Mouse (Mus musculus): Measurements from ENCODE around the gene Map6. TPM values are rescaled to one million over a fixed set of nuclear protein-coding genes. Genes with fewer than 3 reads are reported as not detected.

Map6 gene
- polyA plus RNA-seq, 1 experiment = 0.12 TPM

- H3K9me3 ChIP-seq = peaks cover 1% of the 10 kb centered on the region; the same call in 1 of the 2 replicates
- no peak overlapping the region for H3K4me3 ChIP-seq (replicated peaks)
- H3K27me3 ChIP-seq (replicated peaks) = peaks cover 75% of the 10 kb centered on the region
- TF ChIP-seq FLI1 (IDR thresholded peaks at IDR 0.05; ENCODE audit: low read length) (no peak), GATA1 (IDR thresholded peaks at IDR 0.05; ENCODE audit: borderline replicate concordance, low read length) (no peak)
- H3K4me1 ChIP-seq = peaks cover 7% of the 10 kb centered on the region
- no peaks in the 10 kb centered on the region for H3K36me3 ChIP-seq (replicated peaks; ENCODE audit: low read length)
Measured at GRCm38 (mm10) chr7:99279586-99279985, 12.3 kb downstream of the Map6 start.

DNA sequence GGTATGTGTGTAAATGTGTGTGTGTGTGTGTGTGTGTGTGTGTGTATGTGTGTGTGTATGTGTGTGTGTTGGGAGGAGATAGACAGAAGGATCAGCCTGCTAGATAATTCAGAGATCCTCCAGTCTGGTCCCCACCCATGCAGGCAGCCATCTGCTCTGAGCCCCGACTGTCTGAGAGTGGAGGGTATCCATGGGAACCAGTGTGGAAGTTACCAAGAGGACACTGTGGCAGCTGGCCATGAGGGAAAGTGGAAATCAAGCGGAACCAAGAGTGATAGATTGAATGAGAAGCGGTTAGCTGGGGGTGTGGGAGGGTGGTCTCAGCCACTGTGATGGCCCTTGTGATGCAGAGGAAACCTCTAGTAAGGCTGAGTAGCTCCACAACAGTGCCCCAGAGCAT lies 20.0 kb downstream of the Map6 start:
- peaks cover 60% of the 10 kb centered on the region for H3K27me3 ChIP-seq (replicated peaks)
- H3K9me3 ChIP-seq = peaks cover 23% of the 10 kb centered on the region
- H3K36me3 ChIP-seq (replicated peaks; ENCODE audit: low read length) = no peaks in the 10 kb centered on the region
- H3K4me1 ChIP-seq = no peaks in the 10 kb centered on the region
- H3K4me3 ChIP-seq (replicated peaks) = no peak overlapping the region
- TF ChIP-seq FLI1 (IDR thresholded peaks at IDR 0.05; ENCODE audit: low read length) = no peak
- TF ChIP-seq GATA1 (IDR thresholded peaks at IDR 0.05; ENCODE audit: borderline replicate concordance, low read length) = no peak

- H3K4me1 ChIP-seq = no peaks in the 10 kb centered on the region
- H3K4me3 ChIP-seq (replicated peaks) = no peak overlapping the region
- TF ChIP-seq GATA1 (IDR thresholded peaks at IDR 0.05; ENCODE audit: borderline replicate concordance, low read length) = no peak
- no peak for TF ChIP-seq FLI1 (IDR thresholded peaks at IDR 0.05; ENCODE audit: low read length)
- H3K9me3 ChIP-seq = peaks cover 27% of the 10 kb centered on the region
- no peaks in the 10 kb centered on the region for H3K36me3 ChIP-seq (replicated peaks; ENCODE audit: low read length)
- H3K27me3 ChIP-seq (replicated peaks) = peaks cover 61% of the 10 kb centered on the region
Measured at GRCm38 (mm10) chr7:99290008-99290407, 22.8 kb downstream of the Map6 start.

GRCm38 (mm10) chr7:99290925-99291324 lies 23.7 kb downstream of the Map6 start:
- Histone ChIP-seq H3K4me3 (replicated peaks) (no peak overlapping the region), H3K27me3 (replicated peaks) (peaks cover 59% of the 10 kb centered on the region), H3K4me1 (no peaks in the 10 kb centered on the region), H3K36me3 (replicated peaks; ENCODE audit: low read length) (no peaks in the 10 kb centered on the region), H3K9me3 (peaks cover 23% of the 10 kb centered on the region)
- TF ChIP-seq FLI1 (IDR thresholded peaks at IDR 0.05; ENCODE audit: low read length) = no peak
- no peak for TF ChIP-seq GATA1 (IDR thresholded peaks at IDR 0.05; ENCODE audit: borderline replicate concordance, low read length)

DNA sequence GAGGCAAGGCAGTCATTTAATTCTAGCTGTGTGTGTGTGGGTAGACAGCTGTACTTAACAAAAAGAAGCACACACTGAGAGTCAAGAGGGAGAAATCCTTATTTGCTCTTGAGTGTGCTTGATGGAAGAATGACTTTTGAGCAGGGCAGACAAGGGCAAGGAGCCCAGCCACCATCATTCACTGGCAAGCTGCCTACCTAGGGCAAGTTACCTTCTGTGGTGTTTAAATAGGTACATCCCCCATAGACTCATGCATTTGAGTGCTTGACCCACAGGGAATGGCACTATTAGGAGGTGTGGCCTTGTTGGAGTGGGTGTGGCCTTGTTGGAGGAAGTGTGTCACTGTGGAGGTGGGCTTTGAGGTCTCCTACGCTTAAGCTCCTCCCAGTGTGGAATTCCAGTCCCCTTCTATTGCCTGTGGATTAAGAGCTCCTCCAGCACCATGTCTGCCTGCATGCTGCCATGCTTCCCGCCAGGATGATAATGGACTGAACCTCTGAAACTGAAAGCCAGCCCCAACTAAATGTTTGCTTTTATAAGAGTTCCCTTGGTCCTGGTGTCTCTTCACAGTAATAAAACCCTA lies 27.0 kb downstream of the Map6 start:
- peaks cover 8% of the 10 kb centered on the region for H3K9me3 ChIP-seq
- H3K4me1 ChIP-seq = no peaks in the 10 kb centered on the region
- no peak overlapping the region for H3K4me3 ChIP-seq (replicated peaks)
- H3K27me3 ChIP-seq (replicated peaks) = peaks cover 42% of the 10 kb centered on the region
- H3K36me3 ChIP-seq (replicated peaks; ENCODE audit: low read length) = no peaks in the 10 kb centered on the region
- TF ChIP-seq FLI1 (IDR thresholded peaks at IDR 0.05; ENCODE audit: low read length) (no peak), GATA1 (IDR thresholded peaks at IDR 0.05; ENCODE audit: borderline replicate concordance, low read length) (no peak)

- Histone ChIP-seq H3K4me1 (no peaks in the 10 kb centered on the region), H3K27me3 (replicated peaks) (peaks cover 39% of the 10 kb centered on the region), H3K36me3 (replicated peaks; ENCODE audit: low read length) (no peaks in the 10 kb centered on the region), H3K4me3 (replicated peaks) (no peak overlapping the region), H3K9me3 (peaks cover 8% of the 10 kb centered on the region)
- TF ChIP-seq FLI1 (IDR thresholded peaks at IDR 0.05; ENCODE audit: low read length) (no peak), GATA1 (IDR thresholded peaks at IDR 0.05; ENCODE audit: borderline replicate concordance, low read length) (no peak)
Measured at GRCm38 (mm10) chr7:99295104-99295503, 27.9 kb downstream of the Map6 start.

DNA sequence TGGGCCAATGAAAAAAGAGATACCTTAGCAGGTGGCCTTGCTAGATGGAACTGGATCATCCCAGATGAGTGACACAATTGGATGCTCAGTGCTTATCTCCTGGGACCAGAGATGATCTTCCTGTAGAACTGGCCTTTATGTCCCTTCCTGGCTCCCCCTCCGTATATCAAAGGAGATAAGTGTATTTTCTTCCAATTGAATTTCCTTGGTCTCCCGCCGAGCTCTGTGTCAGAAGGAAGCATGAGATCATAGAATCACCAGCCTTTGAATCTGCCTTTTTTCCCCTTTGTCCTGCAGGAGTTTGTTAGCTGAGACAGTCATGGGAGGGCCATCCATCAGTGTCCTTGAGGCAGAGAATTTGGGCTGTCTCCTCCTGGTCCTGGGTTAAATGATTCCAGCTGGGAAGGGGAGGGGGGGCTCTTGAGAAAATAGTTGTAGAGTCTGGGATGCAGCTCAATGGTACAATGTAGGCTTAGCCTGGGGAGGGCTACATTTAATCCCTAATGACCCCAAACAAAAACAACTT lies 33.5 kb downstream of the Map6 start:
- no peaks in the 10 kb centered on the region for H3K9me3 ChIP-seq
- no peak overlapping the region for H3K4me3 ChIP-seq (replicated peaks)
- H3K36me3 ChIP-seq (replicated peaks; ENCODE audit: low read length) = no peaks in the 10 kb centered on the region
- TF ChIP-seq FLI1 (IDR thresholded peaks at IDR 0.05; ENCODE audit: low read length) = no peak
- TF ChIP-seq GATA1 (IDR thresholded peaks at IDR 0.05; ENCODE audit: borderline replicate concordance, low read length) = no peak
- peaks cover 31% of the 10 kb centered on the region for H3K27me3 ChIP-seq (replicated peaks)
- H3K4me1 ChIP-seq = peaks cover 8% of the 10 kb centered on the region

- Histone ChIP-seq H3K9me3 (no peaks in the 10 kb centered on the region), H3K4me1 (peaks cover 32% of the 10 kb centered on the region), H3K27me3 (replicated peaks) (peaks cover 51% of the 10 kb centered on the region), H3K36me3 (replicated peaks; ENCODE audit: low read length) (no peaks in the 10 kb centered on the region), H3K4me3 (replicated peaks) (no peak overlapping the region)
- TF ChIP-seq FLI1 (IDR thresholded peaks at IDR 0.05; ENCODE audit: low read length) (no peak), GATA1 (IDR thresholded peaks at IDR 0.05; ENCODE audit: borderline replicate concordance, low read length) (no peak)
Measured at GRCm38 (mm10) chr7:99304029-99304428, 36.8 kb downstream of the Map6 start.

DNA sequence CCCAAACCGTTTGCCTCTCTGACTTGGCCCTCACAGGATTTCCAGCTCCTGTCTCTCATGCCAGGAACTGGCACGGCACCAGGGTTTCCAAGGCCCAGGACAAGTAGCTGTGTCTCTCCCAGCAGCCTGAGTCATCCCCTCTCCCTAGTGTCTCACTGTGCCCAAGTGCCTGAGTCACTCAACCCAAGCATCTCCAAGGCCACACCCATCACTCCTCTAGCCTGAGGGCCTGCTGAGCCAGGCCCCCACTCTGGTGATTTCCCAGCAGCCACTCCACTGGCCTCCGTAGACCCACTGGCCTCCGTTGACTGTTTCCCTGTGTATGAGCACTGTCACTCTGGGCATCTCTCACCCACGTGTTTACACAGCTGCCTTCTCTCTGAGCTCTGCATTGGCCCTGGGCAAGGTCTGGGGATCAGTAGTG lies 37.7 kb downstream of the Map6 start:
- TF ChIP-seq GATA1 (IDR thresholded peaks at IDR 0.05; ENCODE audit: borderline replicate concordance, low read length) (no peak), FLI1 (IDR thresholded peaks at IDR 0.05; ENCODE audit: low read length) (no peak)
- Histone ChIP-seq H3K36me3 (replicated peaks; ENCODE audit: low read length) (no peaks in the 10 kb centered on the region), H3K4me1 (peaks cover 32% of the 10 kb centered on the region), H3K4me3 (replicated peaks) (no peak overlapping the region), H3K9me3 (no peaks in the 10 kb centered on the region), H3K27me3 (replicated peaks) (peaks cover 60% of the 10 kb centered on the region)

GRCm38 (mm10) chr7:99305688-99306087 lies 38.4 kb downstream of the Map6 start:
- H3K4me1 ChIP-seq = peaks cover 32% of the 10 kb centered on the region
- TF ChIP-seq GATA1 (IDR thresholded peaks at IDR 0.05; ENCODE audit: borderline replicate concordance, low read length) (no peak), FLI1 (IDR thresholded peaks at IDR 0.05; ENCODE audit: low read length) (no peak)
- no peaks in the 10 kb centered on the region for H3K9me3 ChIP-seq
- no peak overlapping the region for H3K4me3 ChIP-seq (replicated peaks)
- no peaks in the 10 kb centered on the region for H3K36me3 ChIP-seq (replicated peaks; ENCODE audit: low read length)
- peaks cover 64% of the 10 kb centered on the region for H3K27me3 ChIP-seq (replicated peaks)

Data from megakaryocyte, embryonic 14.5 days (primary cell).